Mouse (Mus musculus) Patski (cell line): ENCODE results near the gene Tmem56. TPM values are rescaled to one million over a fixed set of nuclear protein-coding genes. Genes with fewer than 3 reads are reported as not detected.

Source experiments
- ATAC-seq: fragments of 100-300 bp; one replicate; pipeline ENCODE4 v1.8.0; 2021
- CTCF ChIA-PET: fragments of 350-600 bp; sonication (Branson Sonifier 250); formaldehyde crosslinking; loops from one replicate; lab custom pipeline; 2022; ENCODE audit warnings: inconsistent platforms; lab: Charles Lee
- POLR2A ChIA-PET: fragments of 350-600 bp; sonication (Branson Sonifier 250); formaldehyde crosslinking; loops from one replicate; lab custom pipeline; 2022; ENCODE audit warnings: antibody characterized with exemption, inconsistent platforms; lab: Charles Lee
- DNase-seq: peaks from one replicate; pipeline ENCODE4 v3.0.0-alpha.2; 2011; ENCODE audit warnings: low read depth, low spot score
- H3K27me3 ChIP-seq: fragments of 371-371 bp; one replicate; pipeline ENCODE4 v1.5.1; 2021
- CTCF ChIP-seq: fragments of 100-300 bp; IDR thresholded peaks from one replicate; pipeline ENCODE4 v1.5.1; 2021
- in situ Hi-C: fragments of 300-500 bp; cut with MboI; formaldehyde crosslinking; loops from 3 replicates; pipeline ENCODE4 v1.11.1; 2018; ENCODE audit warnings: low pct_unique_long_range_greater_than_20kb, mixed read lengths
- polyA plus RNA-seq: library from polyadenylated mRNA; unstranded; gene quantifications from one replicate; pipeline ENCODE4 v1.2.3, GENCODE M21; 2021

The Tmem56 gene
- polyA plus RNA-seq, 1 experiment from 2014 or later, result 0.10 TPM

GRCm38 (mm10) chr3:121212156-121212555, 70.7 kb downstream of the Tmem56 start:
- peak; percentile 34 for TF ChIP-seq CTCF
- ATAC-seq (no peak), DNase-seq (no peak)
- in situ Hi-C loops, result no loop called here
- CTCF ChIA-PET, result interaction anchor here (1.9 kb wide), 1 partner anchor 11 kb away, joined by 5 read pairs; no protein-coding TSS in a partner anchor
- H3K27me3 ChIP-seq, result no peaks in the 10 kb centered on the region
- POLR2A ChIA-PET, result no interaction called here

- ChIA-PET POLR2A (no interaction called here), CTCF (no interaction called here)
Measured at GRCm38 (mm10) chr3:121208994-121209393, 73.9 kb downstream of the Tmem56 start.

GRCm38 (mm10) chr3:121206202-121206882, 76.6 kb downstream of the Tmem56 start:
- H3K27me3 ChIP-seq, result peaks cover 23% of the 10 kb centered on the region
- no peak for TF ChIP-seq CTCF
- CTCF ChIA-PET, result no interaction called here
- in situ Hi-C loops, result no loop called here
- DNase-seq (no peak), ATAC-seq (no peak)
- POLR2A ChIA-PET, result no interaction called here

More at GRCm38 (mm10) chr3:121208994-121209393, 73.9 kb downstream of the Tmem56 start:
- no peak for DNase-seq
- ATAC-seq, result no peak
- no peak for TF ChIP-seq CTCF
- in situ Hi-C loops, result no loop called here
- peaks cover 10% of the 10 kb centered on the region for H3K27me3 ChIP-seq

DNA sequence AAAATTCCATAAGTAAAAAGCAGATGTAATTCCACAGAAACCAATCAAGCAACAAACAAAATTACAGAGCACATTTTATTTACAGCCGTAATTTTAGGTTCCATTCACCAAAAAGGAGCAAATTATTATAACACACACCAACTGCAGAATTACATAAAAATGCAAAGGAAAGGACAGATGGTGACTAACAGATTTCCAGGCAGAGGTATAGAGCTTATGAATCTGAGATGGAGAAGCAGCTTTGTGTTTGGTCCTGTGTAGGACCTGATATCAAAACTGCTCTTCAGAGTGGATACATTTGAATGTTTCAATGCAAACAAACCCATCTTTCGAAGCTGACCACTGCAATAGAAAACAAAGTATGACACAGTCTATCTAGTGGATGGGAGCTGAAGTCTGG, 80.3 kb downstream of the Tmem56 start:
- CTCF ChIA-PET, result interaction anchor here (1.0 to 1.9 kb wide), 4 partner anchors 14 to 75 kb away, joined by 3 to 7 read pairs (median 4); partner anchors contain the start of gene Rwdd3
- TF ChIP-seq CTCF, result no peak
- DNase-seq, result no peak
- in situ Hi-C loops, result no loop called here
- peaks cover 23% of the 10 kb centered on the region for H3K27me3 ChIP-seq
- POLR2A ChIA-PET, result no interaction called here
- ATAC-seq, result no peak

DNA sequence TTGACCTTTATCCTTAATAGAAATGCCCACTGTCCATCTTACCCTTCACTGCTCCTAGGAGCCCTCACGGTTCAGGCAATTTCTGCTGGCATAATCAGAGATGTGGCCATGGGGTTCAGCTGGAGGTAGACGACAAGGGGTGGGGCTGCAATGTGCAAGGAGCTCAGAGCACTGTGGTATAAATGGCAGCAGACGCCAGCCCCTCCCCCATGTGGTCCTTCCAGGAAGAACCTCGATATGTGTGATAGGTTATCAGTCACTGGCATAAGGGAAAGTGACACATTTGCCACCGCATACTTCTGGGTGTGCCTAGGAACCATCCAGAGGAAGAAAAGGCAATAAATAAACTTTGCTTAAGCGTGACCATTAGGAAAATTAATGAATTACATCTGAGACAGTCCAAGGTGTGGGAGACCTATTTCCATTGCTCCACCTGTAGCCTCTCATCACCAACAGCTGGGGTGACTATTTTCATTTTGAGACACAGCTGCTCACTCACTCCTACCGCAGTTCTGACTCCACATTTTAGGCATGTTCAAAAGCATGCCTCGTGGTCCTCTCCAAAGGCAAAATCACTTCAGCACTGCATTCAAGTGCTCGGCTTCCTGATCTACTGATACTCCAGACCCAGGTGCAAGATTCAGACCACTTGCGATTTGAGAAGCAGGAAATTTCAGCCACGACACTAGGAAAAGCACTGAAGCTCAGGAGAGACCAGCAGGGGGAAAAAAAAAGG, 81.7 kb downstream of the Tmem56 start:
- TF ChIP-seq CTCF, result no peak
- ATAC-seq, result no peak
- no peak for DNase-seq
- CTCF ChIA-PET, result interaction anchor here (0.9 to 1.9 kb wide), 2 partner anchors 16 to 77 kb away, joined by 3 to 5 read pairs; no protein-coding TSS in a partner anchor
- H3K27me3 ChIP-seq, result peaks cover 23% of the 10 kb centered on the region
- POLR2A ChIA-PET, result no interaction called here
- in situ Hi-C loops, result no loop called here

GRCm38 (mm10) chr3:121189199-121189598, 93.7 kb downstream of the Tmem56 start:
- ChIA-PET CTCF (interaction anchor here (1.3 to 2.1 kb wide), 3 partner anchors 9 to 18 kb away, joined by 3 to 6 read pairs (median 5); partner anchors contain the start of gene Rwdd3), POLR2A (interaction anchor here (0.6 kb wide), 1 partner anchor 20 kb away, joined by 6 read pairs; no protein-coding TSS in a partner anchor)
- in situ Hi-C loops, result no loop called here
- no peak for TF ChIP-seq CTCF
- DNase-seq, result no peak
- no peak for ATAC-seq
- peaks cover 4% of the 10 kb centered on the region for H3K27me3 ChIP-seq

DNA sequence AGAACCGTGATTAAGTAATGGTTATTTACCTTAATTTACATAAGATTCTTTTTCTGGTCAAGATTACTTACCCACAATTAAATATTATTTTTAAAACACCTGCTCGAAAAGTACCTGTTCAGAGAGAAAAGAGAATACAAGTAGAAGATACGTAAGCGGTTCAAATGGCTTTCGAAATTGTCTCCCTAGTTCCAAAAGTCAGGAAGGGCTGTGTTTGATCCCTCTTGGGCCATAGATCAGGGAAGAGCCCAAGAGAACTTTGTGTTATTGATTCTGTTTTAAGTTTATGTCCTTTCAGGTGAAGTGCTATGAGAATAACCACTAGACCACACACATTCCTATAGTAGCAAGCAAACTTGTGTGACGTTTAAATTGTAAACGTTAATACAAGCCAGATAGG, 95.4 kb downstream of the Tmem56 start:
- ChIA-PET CTCF (interaction anchor here (2.1 kb wide), 1 partner anchor 16 kb away, joined by 6 read pairs; the partner anchor contains the start of gene Rwdd3), POLR2A (no interaction called here)
- in situ Hi-C loops, result no loop called here
- no peak for DNase-seq
- ATAC-seq, result no peak
- H3K27me3 ChIP-seq, result peaks cover 4% of the 10 kb centered on the region
- TF ChIP-seq CTCF, result no peak

GRCm38 (mm10) chr3:121186925-121187324, 96.0 kb downstream of the Tmem56 start:
- CTCF ChIA-PET, result no interaction called here
- no peak for ATAC-seq
- POLR2A ChIA-PET, result no interaction called here
- in situ Hi-C loops, result no loop called here
- no peak for DNase-seq
- H3K27me3 ChIP-seq, result peaks cover 4% of the 10 kb centered on the region
- TF ChIP-seq CTCF, result no peak

DNA sequence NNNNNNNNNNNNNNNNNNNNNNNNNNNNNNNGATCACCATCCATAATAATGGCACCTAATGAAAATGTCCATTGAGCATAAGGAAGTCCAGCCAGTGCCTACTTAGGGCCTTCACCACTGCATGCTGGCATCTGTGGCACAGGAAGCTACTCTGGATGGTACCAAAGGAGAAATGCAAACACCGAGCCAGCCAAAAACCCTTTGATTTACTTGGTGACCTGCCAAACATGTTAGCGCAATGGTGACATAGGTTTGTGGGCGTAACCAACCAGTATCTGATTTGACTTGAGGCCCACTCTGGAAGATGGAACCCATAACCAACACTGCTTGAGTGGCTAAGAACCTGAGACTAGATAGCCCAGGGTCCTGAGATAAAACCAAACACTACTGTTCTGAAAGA, 97.7 kb downstream of the Tmem56 start:
- ATAC-seq (no peak), DNase-seq (no peak)
- ChIA-PET CTCF (no interaction called here), POLR2A (no interaction called here)
- no peak for TF ChIP-seq CTCF
- H3K27me3 ChIP-seq, result no peaks in the 10 kb centered on the region
- in situ Hi-C loops, result no loop called here

GRCm38 (mm10) chr3:121176011-121176410, 106.9 kb downstream of the Tmem56 start:
- ChIA-PET CTCF (no interaction called here), POLR2A (no interaction called here)

More at GRCm38 (mm10) chr3:121176011-121176410, 106.9 kb downstream of the Tmem56 start:
- H3K27me3 ChIP-seq, result no peaks in the 10 kb centered on the region
- no peak for TF ChIP-seq CTCF
- DNase-seq (no peak), ATAC-seq (no peak)
- in situ Hi-C loops, result loop anchor here (10.0 kb wide), 1 partner anchor 329 kb away; no protein-coding TSS in a partner anchor
